Mouse (Mus musculus) layer of hippocampus, postnatal 14 days (tissue): ENCODE measurements around the gene Notch3. TPM values are rescaled to one million over a fixed set of nuclear protein-coding genes. Genes with fewer than 3 reads are reported as not detected.

ENCODE experiments used
- DNase-seq, 2 experiments: peaks; one replicate each; pipeline ENCODE4 v3.0.0; 2021 to 2022; ENCODE audit warnings: low spot score in 2 of 2, mixed read lengths in 1 of 2
- total RNA-seq, 2 experiments: library from RNA; stranded (reverse); gene quantifications; 2 replicates each; pipeline ENCODE4 v1.2.3; 2021

Notch3 gene
- total RNA-seq, 2 experiments from 2014 or later: 15.3 to 15.9 TPM

- DNase-seq: peak in 1 of 2 experiments; percentile 46
These were observed 653 bp downstream of the Notch3 start for GRCm38 (mm10) chr17:32165803-32166595.

DNA sequence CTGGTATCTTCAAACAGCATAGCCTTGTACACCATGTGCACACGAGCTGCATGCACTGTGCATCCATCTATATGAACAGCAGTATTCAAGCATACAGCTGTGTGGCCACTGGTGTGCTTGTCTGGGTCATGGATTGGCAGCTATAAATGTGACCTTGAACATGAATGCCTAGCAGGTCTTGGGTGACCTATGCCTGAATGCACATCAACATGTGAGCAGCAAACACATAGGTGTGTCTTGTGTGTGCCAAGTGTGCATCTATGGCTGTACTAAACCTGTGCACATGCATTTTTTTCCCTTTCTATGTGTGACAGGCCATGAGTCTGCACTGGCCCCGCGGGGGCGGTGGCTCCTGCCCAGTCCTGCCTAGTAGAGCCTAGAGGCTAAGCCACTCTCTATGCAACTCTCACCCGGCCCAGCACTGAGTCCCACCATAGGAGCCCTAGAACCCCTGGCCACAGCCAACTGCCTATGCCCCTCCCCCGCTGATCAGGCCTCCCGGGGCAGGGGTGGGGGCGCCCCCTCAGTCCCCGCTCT is 1.3 kb downstream of the Notch3 start:
- no peak for DNase-seq

GRCm38 (mm10) chr17:32164780-32165179 is 1.9 kb downstream of the Notch3 start:
- no peak for DNase-seq

GRCm38 (mm10) chr17:32163910-32164650 is 2.6 kb downstream of the Notch3 start:
- DNase-seq: no peak

GRCm38 (mm10) chr17:32162112-32162850 is 4.4 kb downstream of the Notch3 start:
- DNase-seq: peak; percentile 57

DNA sequence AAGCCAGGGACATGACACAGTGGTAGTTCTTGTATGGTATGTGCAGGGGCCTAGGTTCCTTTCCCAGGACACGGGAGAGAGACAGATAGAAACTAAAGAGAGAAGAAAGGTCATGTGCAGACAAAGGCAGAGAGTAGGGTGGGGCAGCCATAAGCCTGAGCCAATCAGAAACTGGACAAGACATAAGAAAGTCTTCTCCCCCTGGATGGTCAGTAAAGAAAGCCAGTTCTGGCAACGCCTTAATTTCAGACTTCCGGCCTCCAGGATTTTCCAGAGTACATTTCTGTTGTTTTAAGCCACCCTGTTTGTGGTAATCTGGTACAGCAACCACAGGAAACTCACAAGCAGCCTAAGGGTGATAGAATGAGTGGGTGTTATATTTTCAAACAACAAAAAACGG is 5.8 kb downstream of the Notch3 start:
- no peak for DNase-seq

GRCm38 (mm10) chr17:32158841-32159240 is 7.8 kb downstream of the Notch3 start:
- no peak for DNase-seq

GRCm38 (mm10) chr17:32146718-32147117 is 19.9 kb downstream of the Notch3 start:
- no peak for DNase-seq

DNA sequence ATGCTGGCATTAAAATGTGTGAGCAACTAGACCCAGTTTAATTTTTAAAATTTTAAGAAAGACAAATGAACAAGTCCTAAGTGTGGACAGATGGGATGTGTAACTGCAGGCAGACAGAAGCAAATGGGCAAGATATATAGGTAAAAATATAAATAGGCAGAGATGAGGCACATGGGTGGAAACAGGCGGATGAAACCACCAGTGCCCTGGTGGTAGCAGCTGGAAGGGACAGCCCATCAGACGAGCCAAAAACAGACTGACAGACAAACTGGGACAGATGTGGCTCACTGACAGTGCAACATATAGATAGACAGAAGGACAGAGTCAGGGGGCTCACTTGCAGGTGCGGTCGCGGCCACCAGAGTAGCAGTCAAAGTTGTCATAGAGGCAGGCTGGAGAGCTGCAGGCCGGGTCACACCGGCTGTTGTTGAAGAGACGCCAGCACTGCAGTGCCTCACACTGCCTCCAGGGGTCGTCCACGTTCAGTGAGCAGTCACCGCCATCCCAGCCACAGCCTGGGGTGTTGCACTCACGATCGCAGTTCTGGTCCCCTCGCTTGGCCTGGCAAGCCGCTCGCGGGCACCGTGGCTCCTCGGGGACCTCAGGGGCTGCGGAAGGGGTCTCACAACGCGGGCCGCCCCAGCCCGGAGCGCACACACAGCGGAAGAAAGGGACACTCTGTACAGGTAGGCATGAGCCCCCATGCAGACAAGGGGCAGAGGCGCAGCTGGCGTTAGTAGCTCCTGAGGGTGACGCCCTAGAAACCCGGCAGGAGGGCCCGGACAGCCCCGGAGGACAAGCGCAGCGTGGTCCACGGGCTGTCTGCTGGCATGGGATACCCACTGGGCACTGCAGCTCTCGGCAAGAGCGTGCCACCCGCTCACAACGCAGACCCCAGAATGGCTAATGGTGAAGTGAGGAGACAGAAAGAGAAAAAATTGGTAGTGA is 23.5 kb downstream of the Notch3 start:
- peak; percentile 77 to 82 for DNase-seq

DNA sequence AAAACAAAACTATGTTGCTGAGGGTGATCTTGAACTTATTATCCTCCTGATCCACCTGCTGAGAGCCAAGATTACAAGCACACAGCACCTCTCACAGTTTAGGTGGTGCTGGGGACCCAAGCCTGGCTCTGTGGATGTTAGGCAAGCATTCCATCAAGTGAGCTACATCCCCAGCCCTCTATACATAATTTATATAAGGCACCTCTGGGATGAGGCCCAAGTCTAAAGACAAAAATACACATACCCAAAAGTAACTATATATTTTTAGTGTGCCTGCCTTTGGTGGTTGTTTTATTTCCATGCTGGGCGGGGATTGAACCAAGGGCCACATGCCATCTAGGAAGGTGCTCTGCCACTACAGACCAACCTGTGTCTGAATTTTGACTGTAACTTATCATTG is 24.4 kb downstream of the Notch3 start:
- DNase-seq: no peak

- no peak for DNase-seq
These were observed 33.3 kb downstream of the Notch3 start for GRCm38 (mm10) chr17:32133375-32133774.

GRCm38 (mm10) chr17:32132087-32132486 is 34.6 kb downstream of the Notch3 start:
- no peak for DNase-seq

DNA sequence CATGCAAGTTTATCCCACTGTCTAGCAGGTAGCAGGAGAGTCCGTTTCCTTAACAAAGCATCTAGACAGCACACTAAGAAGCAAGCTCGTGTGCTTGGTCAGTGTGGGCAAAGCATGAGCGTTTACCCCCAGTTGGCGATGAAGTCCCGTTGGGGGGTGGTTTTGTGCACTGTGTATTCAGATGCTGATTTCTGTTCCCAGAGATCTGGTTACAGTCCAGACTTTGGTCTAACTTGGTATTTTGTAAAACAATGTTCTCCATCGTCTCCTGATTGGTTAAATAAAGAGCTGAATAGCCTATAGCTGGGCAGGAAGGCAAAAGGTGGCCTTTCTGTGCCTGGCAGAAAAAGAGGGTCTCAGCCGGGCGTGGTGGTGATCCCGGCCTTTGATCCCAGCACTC is 36.1 kb downstream of the Notch3 start:
- no peak for DNase-seq

DNA sequence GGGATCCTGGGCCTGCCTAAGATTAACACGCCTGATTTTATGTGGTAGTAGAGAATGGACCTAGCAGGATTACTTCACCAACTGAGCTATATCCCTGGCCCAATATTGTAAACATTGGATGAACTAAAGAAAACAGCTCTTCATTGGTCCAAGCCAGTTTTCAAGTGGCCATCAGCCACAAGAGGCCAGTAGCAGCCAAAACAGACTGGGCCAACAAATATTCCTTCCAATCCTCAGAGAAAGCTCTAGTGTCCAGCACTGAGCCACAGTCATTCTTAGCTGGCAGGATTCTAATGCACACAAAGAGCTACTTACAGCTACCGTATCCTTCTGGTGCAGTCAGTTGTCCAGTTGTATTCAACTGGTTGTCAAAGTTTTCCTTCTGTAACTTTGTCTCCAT is 39.5 kb downstream of the Notch3 start:
- no peak for DNase-seq

GRCm38 (mm10) chr17:32125407-32125806 is 41.2 kb downstream of the Notch3 start:
- no peak for DNase-seq

- DNase-seq: no peak
These were observed 43.1 kb downstream of the Notch3 start for GRCm38 (mm10) chr17:32123545-32123944.

- DNase-seq: no peak
These were observed 44.1 kb downstream of the Notch3 start for GRCm38 (mm10) chr17:32122587-32122970.

- no peak for DNase-seq
These were observed 44.6 kb downstream of the Notch3 start for GRCm38 (mm10) chr17:32121833-32122586.

DNA sequence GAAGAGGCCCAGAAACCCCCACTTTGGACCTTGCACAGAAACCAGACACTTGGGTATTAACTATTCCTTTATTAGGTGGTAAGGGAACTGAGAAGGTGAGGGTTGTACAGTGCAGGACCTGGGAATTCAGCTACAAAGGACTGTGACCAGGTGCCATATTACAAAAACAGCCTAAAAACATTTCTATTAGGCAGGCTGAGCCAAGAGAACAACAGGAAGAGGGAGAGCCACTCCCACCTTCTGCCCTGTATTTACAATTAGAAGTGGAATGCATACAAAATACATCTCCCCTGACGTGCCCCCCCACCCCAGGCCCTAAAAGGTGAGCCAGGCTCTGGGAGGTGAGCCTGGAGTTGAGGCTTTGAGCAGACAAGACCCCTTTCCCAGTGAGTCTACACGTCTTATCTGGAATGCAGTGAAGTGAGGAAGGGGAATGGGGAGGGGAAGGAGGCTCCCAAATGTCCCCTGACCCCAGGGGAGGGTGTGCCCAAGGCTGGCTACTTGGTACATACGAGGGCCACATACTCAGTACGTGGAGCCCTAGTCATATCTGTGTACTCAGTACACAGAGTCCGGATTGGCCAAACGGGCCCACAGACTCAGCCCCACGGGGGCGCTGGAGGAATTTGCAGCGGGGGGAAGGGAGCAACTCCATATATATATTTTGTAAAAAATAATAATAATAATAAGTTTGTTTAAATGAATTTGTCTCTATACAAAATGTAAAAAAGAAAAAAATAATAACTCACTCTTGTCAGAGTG is 45.7 kb downstream of the Notch3 start:
- no peak for DNase-seq
